Mouse (Mus musculus) E14TG2a.4 (cell line): ENCODE measurements around the gene Slc11a1.
A peak's percentile ranks its signal among the peaks of the same experiment; 100 is the strongest.

Experiments
- H3K27me3 ChIP-seq: 2 replicates; pipeline ENCODE4 v1.6.1; 2014; ENCODE audit warnings: low read length, control low read depth; ENCODE audit not compliant: insufficient read depth
- H3K36me3 ChIP-seq: 2 replicates; pipeline ENCODE4 v1.6.1; 2014; ENCODE audit warnings: low read length, control low read depth; ENCODE audit not compliant: insufficient read depth
- H3K4me1 ChIP-seq: replicated peaks from 2 replicates; pipeline ENCODE4 v1.6.1; 2014; ENCODE audit warnings: low read depth, low read length, control low read depth
- H3K4me3 ChIP-seq: replicated peaks from 2 replicates; pipeline ENCODE4 v1.5.1; 2014; ENCODE audit warnings: mild to moderate bottlenecking, low read length
- H3K9me3 ChIP-seq: 2 replicates; pipeline ENCODE4 v1.6.1; 2014; ENCODE audit warnings: low read length, control low read depth
- CTCF ChIP-seq: conservative IDR thresholded peaks from 2 replicates; pipeline ENCODE4 v1.5.1; 2014; ENCODE audit warnings: low read length
- NANOG ChIP-seq: IDR thresholded peaks from 2 replicates; pipeline ENCODE4 v1.6.1; 2014; ENCODE audit warnings: borderline replicate concordance, low read length, mixed read lengths
- POU5F1 ChIP-seq: IDR thresholded peaks from 2 replicates; pipeline ENCODE4 v1.6.1; 2014; ENCODE audit warnings: low read length, borderline replicate concordance

Gene Slc11a1

DNA sequence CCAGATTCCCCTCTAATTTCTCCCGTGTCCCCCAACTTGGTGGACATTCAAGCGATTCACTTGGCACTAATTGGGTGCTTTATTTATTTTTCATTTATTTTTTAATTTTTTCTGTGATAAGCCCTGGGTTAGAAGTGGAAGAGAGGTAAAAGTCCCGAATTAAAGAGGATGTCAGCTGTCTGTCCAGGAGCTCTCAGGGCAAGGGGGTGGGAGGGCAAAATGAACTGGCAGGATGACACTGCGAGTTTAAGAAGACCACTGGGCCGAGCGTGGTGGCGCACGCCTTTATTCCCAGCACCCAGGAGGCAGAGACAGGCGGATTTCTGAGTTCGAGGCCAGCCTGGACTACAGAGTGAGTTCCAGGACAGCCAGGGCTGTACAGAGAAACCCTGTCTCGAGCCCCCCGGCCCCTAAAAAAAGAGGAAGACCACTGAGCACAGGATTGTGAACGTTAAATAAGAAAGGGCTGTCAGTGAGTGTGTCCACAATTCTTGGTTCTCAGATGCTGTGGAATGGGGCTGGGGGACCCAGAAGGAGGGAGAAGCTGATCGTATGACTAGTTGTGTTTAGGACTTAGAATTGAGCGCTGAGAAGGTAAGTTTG is 12.5 kb downstream of the Slc11a1 start:
- peak overlapping the region; percentile 76 for H3K4me3 ChIP-seq
- H3K9me3 ChIP-seq: no peaks in the 10 kb centered on the region
- H3K27me3 ChIP-seq: peaks cover 31% of the 10 kb centered on the region
- H3K4me1 ChIP-seq: peaks cover 77% of the 10 kb centered on the region
- TF ChIP-seq NANOG: no peak
- H3K36me3 ChIP-seq: no peaks in the 10 kb centered on the region

DNA sequence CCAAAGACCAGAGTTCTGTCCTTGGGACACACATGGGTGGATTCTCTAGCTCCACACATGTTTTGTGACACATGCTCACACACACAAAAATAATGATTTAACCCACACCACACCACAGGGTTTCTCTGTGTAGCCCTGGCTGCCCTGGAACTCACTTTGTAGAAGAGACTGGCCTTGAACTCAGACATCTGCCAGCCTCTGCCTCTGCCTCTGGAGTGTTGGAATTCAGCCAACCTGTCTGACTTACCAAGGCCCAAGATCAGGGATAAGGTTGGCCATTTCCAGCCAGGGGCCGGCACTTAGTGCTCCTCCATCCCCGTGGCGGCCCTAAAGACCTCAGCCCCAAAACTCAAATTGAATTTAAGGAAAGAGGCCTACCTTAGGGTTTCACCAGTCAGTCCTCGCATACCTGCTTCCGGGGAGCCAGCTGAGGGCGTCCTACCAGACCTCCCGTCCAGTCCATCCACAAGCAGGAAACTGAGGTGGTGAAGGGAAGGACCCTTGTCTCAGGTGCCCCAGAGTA is 13.5 kb downstream of the Slc11a1 start:
- TF ChIP-seq NANOG (no peak), POU5F1 (no peak), CTCF (no peak)
- Histone ChIP-seq H3K9me3 (no peaks in the 10 kb centered on the region), H3K27me3 (peaks cover 31% of the 10 kb centered on the region), H3K36me3 (no peaks in the 10 kb centered on the region), H3K4me3 (no peak overlapping the region), H3K4me1 (peaks cover 77% of the 10 kb centered on the region)

- TF ChIP-seq NANOG: no peak
- no peak for TF ChIP-seq POU5F1
- TF ChIP-seq CTCF: no peak
- Histone ChIP-seq H3K9me3 (no peaks in the 10 kb centered on the region), H3K27me3 (peaks cover 19% of the 10 kb centered on the region), H3K4me3 (peak overlapping the region; percentile 89), H3K4me1 (peaks cover 78% of the 10 kb centered on the region), H3K36me3 (peaks cover 13% of the 10 kb centered on the region)
Observed at GRCm38 (mm10) chr1:74389831-74390286, 14.9 kb downstream of the Slc11a1 start.

DNA sequence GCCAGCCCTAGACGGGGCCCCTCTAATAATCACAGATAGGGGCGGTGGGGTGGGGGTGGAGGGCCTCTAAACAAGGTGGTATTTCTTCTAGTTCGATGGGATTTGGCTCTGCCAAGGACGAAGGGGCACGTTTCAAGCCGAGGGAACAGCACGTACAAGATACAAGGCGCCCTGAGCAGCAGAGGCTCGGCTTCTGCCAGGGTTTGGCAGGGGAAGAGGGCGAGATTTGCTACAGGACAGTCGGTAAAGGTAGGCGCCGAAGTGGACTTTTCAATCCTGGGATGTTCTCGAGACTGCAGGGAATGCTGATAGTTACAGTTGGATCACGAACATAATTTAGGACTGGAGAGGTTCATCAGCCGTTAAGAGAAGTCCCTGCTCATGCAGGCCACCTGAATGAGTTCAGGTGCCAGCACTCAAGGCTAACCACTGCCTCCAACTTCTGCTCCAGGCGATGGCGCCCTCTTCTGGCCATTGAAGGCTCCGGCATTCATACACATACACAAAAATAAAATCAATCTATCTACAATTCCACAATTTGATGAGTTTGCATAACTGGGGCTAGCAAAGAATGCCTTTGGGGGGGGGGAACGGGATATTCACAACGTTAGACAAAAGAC is 15.4 kb downstream of the Slc11a1 start:
- H3K36me3 ChIP-seq: peaks cover 18% of the 10 kb centered on the region
- TF ChIP-seq NANOG (no peak), CTCF (peak; percentile 89)
- no peaks in the 10 kb centered on the region for H3K9me3 ChIP-seq
- H3K4me1 ChIP-seq: peaks cover 78% of the 10 kb centered on the region
- peaks cover 16% of the 10 kb centered on the region for H3K27me3 ChIP-seq
- peak overlapping the region; percentile 89 for H3K4me3 ChIP-seq

GRCm38 (mm10) chr1:74390924-74391748 is 16.1 kb downstream of the Slc11a1 start, which contains the start of gene Ctdsp1:
Gene Ctdsp1 (plus strand): TSS chr1:74391509.
- H3K36me3 ChIP-seq: peaks cover 19% of the 10 kb centered on the region
- H3K4me1 ChIP-seq: peaks cover 78% of the 10 kb centered on the region
- no peaks in the 10 kb centered on the region for H3K9me3 ChIP-seq
- TF ChIP-seq CTCF (peak; percentile 14; the same call in 1 of the 2 replicates), POU5F1 (no peak), NANOG (no peak)
- peaks cover 17% of the 10 kb centered on the region for H3K27me3 ChIP-seq
- H3K4me3 ChIP-seq: peak within 1 kb of the TSS; percentile 89

- no peak for TF ChIP-seq CTCF
- no peak for TF ChIP-seq POU5F1
- TF ChIP-seq NANOG: no peak
- Histone ChIP-seq H3K36me3 (peaks cover 19% of the 10 kb centered on the region), H3K4me3 (peak overlapping the region; percentile 89), H3K4me1 (peaks cover 85% of the 10 kb centered on the region), H3K9me3 (no peaks in the 10 kb centered on the region), H3K27me3 (peaks cover 17% of the 10 kb centered on the region)
Observed at GRCm38 (mm10) chr1:74391844-74392441, 16.9 kb downstream of the Slc11a1 start.

- H3K36me3 ChIP-seq: peaks cover 19% of the 10 kb centered on the region
- H3K27me3 ChIP-seq: peaks cover 17% of the 10 kb centered on the region
- H3K4me3 ChIP-seq: peak overlapping the region; percentile 89
- no peaks in the 10 kb centered on the region for H3K9me3 ChIP-seq
- TF ChIP-seq POU5F1: no peak
- no peak for TF ChIP-seq NANOG
- TF ChIP-seq CTCF: no peak
- H3K4me1 ChIP-seq: peaks cover 82% of the 10 kb centered on the region
Observed at GRCm38 (mm10) chr1:74392446-74392994, 17.5 kb downstream of the Slc11a1 start.

- H3K4me3 ChIP-seq: peak overlapping the region; percentile 89
- H3K36me3 ChIP-seq: peaks cover 19% of the 10 kb centered on the region
- peaks cover 82% of the 10 kb centered on the region for H3K4me1 ChIP-seq
- H3K27me3 ChIP-seq: peaks cover 17% of the 10 kb centered on the region
- no peaks in the 10 kb centered on the region for H3K9me3 ChIP-seq
- TF ChIP-seq NANOG (no peak), CTCF (no peak), POU5F1 (no peak)
Observed at GRCm38 (mm10) chr1:74393010-74393409, 18.0 kb downstream of the Slc11a1 start.

- H3K9me3 ChIP-seq: no peaks in the 10 kb centered on the region
- H3K4me3 ChIP-seq: no peak overlapping the region
- H3K27me3 ChIP-seq: peaks cover 10% of the 10 kb centered on the region
- H3K4me1 ChIP-seq: peaks cover 79% of the 10 kb centered on the region
- TF ChIP-seq POU5F1 (no peak), NANOG (no peak), CTCF (no peak)
- peaks cover 19% of the 10 kb centered on the region for H3K36me3 ChIP-seq
Observed at GRCm38 (mm10) chr1:74393697-74394096, 18.7 kb downstream of the Slc11a1 start.
